Mouse (Mus musculus): ENCODE results near the gene Samd10. TPM values are rescaled to one million over a fixed set of nuclear protein-coding genes. Genes with fewer than 3 reads are reported as not detected.

The Samd10 gene
- total and polyA plus RNA-seq, 2 experiments from 2014 or later = 110 to 138 TPM

GRCm38 (mm10) chr2:181548682-181549081 is 50.3 kb downstream of the Samd10 start:
- no peak for DNase-seq (ENCODE audit: low spot score)
- no peak for ATAC-seq
- no peak overlapping the region for H3K9ac ChIP-seq (replicated peaks; ENCODE audit: low read length)
- 90% methylated on average over 5 of the region's 5 CpGs for WGBS
- H3K4me2 ChIP-seq (ENCODE audit: low read depth, low read length) = no peak overlapping the region
- H3K27ac ChIP-seq = no peak overlapping the region
- TF ChIP-seq CTCF (IDR thresholded peaks at IDR 0.05; ENCODE audit: low read depth) = no peak
- peaks cover 58% of the 10 kb centered on the region for H3K36me3 ChIP-seq (ENCODE audit: insufficient read depth, low read length)
- no peak overlapping the region for H3K4me3 ChIP-seq (ENCODE audit: low read length)
- H3K9me3 ChIP-seq (ENCODE audit: low read length) = no peaks in the 10 kb centered on the region
- H3K27me3 ChIP-seq (ENCODE audit: insufficient read depth, low read length) = no peaks in the 10 kb centered on the region
- no peaks in the 10 kb centered on the region for H3K4me1 ChIP-seq (ENCODE audit: insufficient read depth, low read length)

- no peak for TF ChIP-seq CTCF (IDR thresholded peaks at IDR 0.05; ENCODE audit: low read depth)
- Histone ChIP-seq H3K4me2 (ENCODE audit: low read depth, low read length) (no peak overlapping the region), H3K27me3 (ENCODE audit: insufficient read depth, low read length) (no peaks in the 10 kb centered on the region), H3K9me3 (ENCODE audit: low read length) (no peaks in the 10 kb centered on the region), H3K4me3 (ENCODE audit: low read length) (no peak overlapping the region), H3K4me1 (ENCODE audit: insufficient read depth, low read length) (no peaks in the 10 kb centered on the region), H3K27ac (no peak overlapping the region), H3K36me3 (ENCODE audit: insufficient read depth, low read length) (peaks cover 58% of the 10 kb centered on the region), H3K9ac (replicated peaks; ENCODE audit: low read length) (no peak overlapping the region)
- 63% methylated on average over 1 of the region's 1 CpGs for WGBS
- DNase-seq (ENCODE audit: low spot score) (no peak), ATAC-seq (no peak)
Observed at GRCm38 (mm10) chr2:181548227-181548626, 50.8 kb downstream of the Samd10 start.

- Histone ChIP-seq H3K4me3 (ENCODE audit: low read length) (no peak overlapping the region), H3K36me3 (ENCODE audit: insufficient read depth, low read length) (peaks cover 48% of the 10 kb centered on the region), H3K4me1 (ENCODE audit: insufficient read depth, low read length) (no peaks in the 10 kb centered on the region), H3K27me3 (ENCODE audit: insufficient read depth, low read length) (no peaks in the 10 kb centered on the region), H3K4me2 (ENCODE audit: low read depth, low read length) (no peak overlapping the region), H3K9me3 (ENCODE audit: low read length) (no peaks in the 10 kb centered on the region), H3K27ac (no peak overlapping the region), H3K9ac (replicated peaks; ENCODE audit: low read length) (no peak overlapping the region)
- no peak for TF ChIP-seq CTCF (IDR thresholded peaks at IDR 0.05; ENCODE audit: low read depth)
- 97% methylated on average over 7 of the region's 7 CpGs for WGBS
- DNase-seq (ENCODE audit: low spot score) (no peak), ATAC-seq (no peak)
Observed at GRCm38 (mm10) chr2:181546142-181546541, 52.9 kb downstream of the Samd10 start.

Small RNA genes within 50 kb of the gene (microRNA-seq; reads per million reads assigned to microRNA genes)
- gene Mir7006 = 0 reads per million in 2 experiments

Other genes with a start within 250 kb of the Samd10 start
- gene Zgpat, start 234.3 kb downstream of the Samd10 start, total RNA-seq (2014; rRNA removed) = 66.3 and 85.3 TPM in 2 replicates
- gene Zgpat, start 234.3 kb downstream of the Samd10 start, polyA plus RNA-seq (2015; fragmentation: Nextera tagmentation; extraction: Ambion mirVana) = 37.5 and 40.6 TPM in 2 replicates
- 13.0 and 14.7 TPM in 2 replicates for gene Arfrp1, start 233.8 kb downstream of the Samd10 start, total RNA-seq (2014; rRNA removed)
- 70.7 TPM in 2 replicates for gene Arfrp1, start 233.8 kb downstream of the Samd10 start, polyA plus RNA-seq (2015; fragmentation: Nextera tagmentation; extraction: Ambion mirVana)
- 49.0 and 62.1 TPM in 2 replicates for gene Lime1, start 219.1 kb downstream of the Samd10 start, total RNA-seq (2014; rRNA removed)
- gene Lime1, start 219.1 kb downstream of the Samd10 start, polyA plus RNA-seq (2015; fragmentation: Nextera tagmentation; extraction: Ambion mirVana) = 24.1 and 26.2 TPM in 2 replicates
- gene Zbtb46, start 139.8 kb downstream of the Samd10 start, total RNA-seq (2014; rRNA removed) = 29.0 and 33.0 TPM in 2 replicates
- 17.0 and 19.2 TPM in 2 replicates for gene Zbtb46, start 139.8 kb downstream of the Samd10 start, polyA plus RNA-seq (2015; fragmentation: Nextera tagmentation; extraction: Ambion mirVana)
- gene Abhd16b, start 106.0 kb downstream of the Samd10 start, total RNA-seq (2014; rRNA removed) = not detected in 2 replicates
- 0.08 TPM in 1 of 2 replicates, not detected in the other for gene Abhd16b, start 106.0 kb downstream of the Samd10 start, polyA plus RNA-seq (2015; fragmentation: Nextera tagmentation; extraction: Ambion mirVana)
- gene Tpd52l2, start 102.1 kb downstream of the Samd10 start, total RNA-seq (2014; rRNA removed) = 52.2 and 92.5 TPM in 2 replicates
- 127 and 128 TPM in 2 replicates for gene Tpd52l2, start 102.1 kb downstream of the Samd10 start, polyA plus RNA-seq (2015; fragmentation: Nextera tagmentation; extraction: Ambion mirVana)
- gene Dnajc5, start 78.7 kb downstream of the Samd10 start, total RNA-seq (2014; rRNA removed) = 417 and 459 TPM in 2 replicates
- gene Dnajc5, start 78.7 kb downstream of the Samd10 start, polyA plus RNA-seq (2015; fragmentation: Nextera tagmentation; extraction: Ambion mirVana) = 260 and 276 TPM in 2 replicates
- gene Uckl1, start 14.3 kb downstream of the Samd10 start, total RNA-seq (2014; rRNA removed) = 49.9 and 58.2 TPM in 2 replicates
- gene Uckl1, start 14.3 kb downstream of the Samd10 start, polyA plus RNA-seq (2015; fragmentation: Nextera tagmentation; extraction: Ambion mirVana) = 36.5 and 38.1 TPM in 2 replicates
- 29.9 and 32.3 TPM in 2 replicates for gene Prpf6, start 7.3 kb downstream of the Samd10 start, total RNA-seq (2014; rRNA removed)
- 39.8 and 42.4 TPM in 2 replicates for gene Prpf6, start 7.3 kb downstream of the Samd10 start, polyA plus RNA-seq (2015; fragmentation: Nextera tagmentation; extraction: Ambion mirVana)
- 66.2 and 75.8 TPM in 2 replicates for gene Zfp512b, start 6.4 kb downstream of the Samd10 start, total RNA-seq (2014; rRNA removed)
- gene Zfp512b, start 6.4 kb downstream of the Samd10 start, polyA plus RNA-seq (2015; fragmentation: Nextera tagmentation; extraction: Ambion mirVana) = 70.3 and 74.6 TPM in 2 replicates
- gene Gm29797, start 57.8 kb upstream of the Samd10 start, total RNA-seq (2014; rRNA removed) = not detected in 2 replicates
- gene Gm29797, start 57.8 kb upstream of the Samd10 start, polyA plus RNA-seq (2015; fragmentation: Nextera tagmentation; extraction: Ambion mirVana) = not detected in 2 replicates
- gene Sox18, start 72.4 kb upstream of the Samd10 start, total RNA-seq (2014; rRNA removed) = 10.8 and 14.7 TPM in 2 replicates
- 10.6 and 11.6 TPM in 2 replicates for gene Sox18, start 72.4 kb upstream of the Samd10 start, polyA plus RNA-seq (2015; fragmentation: Nextera tagmentation; extraction: Ambion mirVana)
- gene Tcea2, start 81.1 kb upstream of the Samd10 start, total RNA-seq (2014; rRNA removed) = 37.2 and 50.2 TPM in 2 replicates
- 48.7 and 54.3 TPM in 2 replicates for gene Tcea2, start 81.1 kb upstream of the Samd10 start, polyA plus RNA-seq (2015; fragmentation: Nextera tagmentation; extraction: Ambion mirVana)
- 57.9 and 94.0 TPM in 2 replicates for gene Rgs19, start 94.8 kb upstream of the Samd10 start, total RNA-seq (2014; rRNA removed)
- 50.6 and 56.8 TPM in 2 replicates for gene Rgs19, start 94.8 kb upstream of the Samd10 start, polyA plus RNA-seq (2015; fragmentation: Nextera tagmentation; extraction: Ambion mirVana)
- not detected in 2 replicates for gene Lkaaear1, start 99.2 kb upstream of the Samd10 start, total RNA-seq (2014; rRNA removed)
- gene Lkaaear1, start 99.2 kb upstream of the Samd10 start, polyA plus RNA-seq (2015; fragmentation: Nextera tagmentation; extraction: Ambion mirVana) = not detected in 2 replicates
- 177 and 221 TPM in 2 replicates for gene Oprl1, start 115.8 kb upstream of the Samd10 start, total RNA-seq (2014; rRNA removed)
- 69.8 and 73.1 TPM in 2 replicates for gene Oprl1, start 115.8 kb upstream of the Samd10 start, polyA plus RNA-seq (2015; fragmentation: Nextera tagmentation; extraction: Ambion mirVana)
- 49.2 and 55.2 TPM in 2 replicates for gene Myt1, start 164.1 kb upstream of the Samd10 start, total RNA-seq (2014; rRNA removed)
- 10.1 and 11.4 TPM in 2 replicates for gene Myt1, start 164.1 kb upstream of the Samd10 start, polyA plus RNA-seq (2015; fragmentation: Nextera tagmentation; extraction: Ambion mirVana)
- 18.6 and 36.3 TPM in 2 replicates for gene Pcmtd2, start 238.6 kb upstream of the Samd10 start, total RNA-seq (2014; rRNA removed)
- 24.7 and 25.8 TPM in 2 replicates for gene Pcmtd2, start 238.6 kb upstream of the Samd10 start, polyA plus RNA-seq (2015; fragmentation: Nextera tagmentation; extraction: Ambion mirVana)

All from hindbrain, postnatal 0 days (tissue).